Mouse (Mus musculus) left cerebral cortex, adult 18-20 months (tissue): ENCODE results near the gene Yy2. TPM values are rescaled to one million over a fixed set of nuclear protein-coding genes. Genes with fewer than 3 reads are reported as not detected.
A peak's percentile ranks its signal among the peaks of the same experiment; 100 is the strongest.

ENCODE experiments used
- DNase-seq, 2 experiments: peaks; one replicate each; pipeline ENCODE4 v3.0.0; 2021 to 2022; ENCODE audit warnings: low spot score in 2 of 2, mixed read lengths in 1 of 2
- long read RNA-seq, 2 experiments: library from polyadenylated mRNA; stranded (forward); transcript quantifications; one replicate each; pipeline ENCODE4 v2.0.0; 2021
- total RNA-seq, 2 experiments: library from RNA; stranded (reverse); gene quantifications; 2 replicates each; pipeline ENCODE4 v1.2.3; 2021

Yy2 gene
- total RNA-seq = not detected
- long read RNA-seq, experiment 1 = 0 reads
- long read RNA-seq, experiment 2 = 0 reads

DNA sequence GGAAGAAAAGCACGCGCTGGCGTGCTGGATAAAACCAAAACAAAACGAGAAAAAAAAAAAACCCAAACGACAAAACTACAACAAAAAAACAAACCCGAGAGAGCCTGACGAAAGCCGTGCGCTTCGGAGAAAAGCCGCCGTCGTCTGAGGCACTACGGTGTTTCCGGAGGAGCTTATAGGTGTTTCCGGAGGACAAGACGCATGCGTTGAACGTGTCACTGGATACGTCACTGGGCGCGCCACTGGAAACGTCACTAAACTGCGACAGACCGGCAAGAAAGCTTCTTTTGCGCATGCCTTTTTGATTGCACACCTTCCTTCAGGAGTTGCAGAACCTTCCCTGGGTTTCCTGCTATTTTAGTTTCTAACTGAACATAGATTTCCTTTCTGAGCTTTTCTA is at the start of gene Yy2:
TSS of gene Yy2 (minus strand) at position 146 of the 400 bp plus-strand sequence.
- DNase-seq = no peak

DNA sequence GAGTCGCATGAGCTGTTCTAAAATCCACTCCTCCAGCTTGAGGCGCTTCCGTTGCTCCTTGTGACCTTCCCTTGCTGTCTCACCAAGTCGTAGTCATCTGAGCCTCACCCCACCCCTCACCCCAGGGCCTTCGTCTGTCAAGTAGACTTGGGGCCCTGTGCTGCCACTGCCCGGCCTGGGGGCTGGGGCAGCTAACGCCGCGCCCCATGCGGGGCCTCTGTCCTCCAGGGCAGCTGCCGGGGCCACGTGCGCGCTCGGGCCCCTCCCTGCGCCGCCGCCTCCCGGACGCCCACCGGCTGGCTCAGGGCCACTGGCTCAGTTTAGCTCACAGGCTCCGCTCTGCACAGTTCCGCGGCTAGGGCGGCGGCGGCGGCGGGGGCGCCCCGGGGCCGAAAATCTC is 44.1 kb upstream of the Yy2 start:
- peak; percentile 50 to 53 for DNase-seq

DNA sequence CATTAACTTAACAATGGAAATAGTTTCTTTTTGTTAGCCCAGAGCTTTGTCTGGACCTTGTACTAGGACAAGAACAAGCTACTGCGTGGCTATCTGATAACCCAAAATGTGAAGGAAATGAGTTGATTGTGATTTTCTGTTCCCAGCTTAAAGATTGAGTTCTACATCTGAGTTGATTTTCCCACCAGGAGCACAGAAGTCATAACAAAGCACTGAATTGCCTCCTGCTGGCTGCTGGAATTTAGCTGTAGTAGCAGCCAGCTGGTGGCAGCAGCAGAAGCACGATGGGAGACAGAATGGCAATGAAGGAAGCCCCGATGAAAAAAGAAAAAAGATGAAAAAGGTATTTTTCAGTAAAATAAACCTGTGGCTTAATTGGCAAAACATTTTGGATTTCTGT is 32.7 kb upstream of the Yy2 start:
- DNase-seq = peak in 1 of 2 experiments; percentile 12

- DNase-seq = peak; percentile 28 to 39
Measured at GRCm38 (mm10) chrX:157598186-157598996, 29.6 kb upstream of the Yy2 start, which contains the start of gene Mbtps2. Gene Mbtps2 (minus strand): TSS chrX:157598715.

- DNase-seq = no peak
Measured at GRCm38 (mm10) chrX:157597585-157598185, 28.9 kb upstream of the Yy2 start.

- DNase-seq = no peak
Measured at GRCm38 (mm10) chrX:157596802-157597201, 28.0 kb upstream of the Yy2 start.

DNA sequence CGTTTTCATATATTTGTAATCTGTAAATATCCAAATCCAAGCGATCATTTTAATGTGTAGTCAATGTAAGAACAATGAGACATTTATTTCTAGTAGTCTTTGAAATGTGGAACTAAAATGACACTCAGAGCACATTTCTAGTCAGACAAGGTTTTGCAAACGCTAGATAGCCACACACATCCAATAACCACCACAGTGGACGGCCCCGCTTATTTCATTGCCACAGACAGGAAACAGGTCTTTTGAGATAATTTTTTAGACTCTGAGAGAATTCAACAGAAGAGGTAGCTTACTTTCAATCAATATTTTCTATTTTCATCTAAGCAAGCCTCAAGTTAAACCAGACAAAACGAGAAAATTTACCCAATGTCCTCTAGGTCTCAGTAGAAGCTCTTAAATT is 27.1 kb upstream of the Yy2 start:
- no peak for DNase-seq

- DNase-seq = no peak
Measured at GRCm38 (mm10) chrX:157594606-157595005, 25.8 kb upstream of the Yy2 start.

DNA sequence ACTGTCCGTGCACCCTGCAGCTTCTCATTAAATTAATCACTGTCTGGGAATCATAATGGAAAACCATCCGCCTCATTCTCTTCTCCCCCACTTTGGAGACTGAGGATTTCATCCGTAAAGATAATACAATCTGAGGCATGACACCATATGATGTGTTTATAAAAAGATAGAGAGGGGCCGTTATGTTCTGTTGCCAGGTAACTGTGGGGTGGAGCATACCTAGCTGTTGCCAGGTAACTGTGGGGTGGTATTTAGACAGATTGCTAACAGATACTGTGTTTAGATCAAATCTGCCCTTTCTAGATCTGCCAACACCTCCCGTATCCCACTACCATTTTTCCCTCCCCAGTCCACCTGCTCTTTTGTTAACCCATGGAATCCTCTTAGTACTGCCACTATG is 18.2 kb upstream of the Yy2 start:
- DNase-seq = no peak

- no peak for DNase-seq
Measured at GRCm38 (mm10) chrX:157586397-157586796, 17.6 kb upstream of the Yy2 start.

DNA sequence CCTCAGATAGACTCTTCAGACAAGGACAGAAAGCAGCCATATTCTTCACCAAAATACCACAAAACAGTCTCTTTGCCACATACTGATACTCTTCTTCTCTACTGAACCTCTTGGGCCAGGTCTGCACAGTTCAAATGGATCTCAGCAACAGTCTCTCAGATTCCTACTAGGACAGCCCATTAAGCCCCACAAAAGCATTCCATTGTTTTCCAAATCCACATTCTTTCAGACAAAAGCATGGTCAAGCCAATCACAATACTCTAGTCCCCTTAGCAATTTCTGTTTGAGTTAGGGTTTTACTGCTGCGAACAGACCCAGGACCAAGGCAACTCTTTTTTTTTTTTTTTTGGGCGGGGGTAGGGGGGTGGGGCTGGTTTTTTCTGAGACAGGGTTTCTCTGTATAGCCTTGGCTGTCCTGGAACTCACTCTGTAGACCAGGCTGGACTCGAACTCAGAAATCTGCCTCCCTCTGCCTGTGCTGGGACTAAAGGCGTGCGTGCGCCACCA is 10.4 kb upstream of the Yy2 start:
- no peak for DNase-seq

DNA sequence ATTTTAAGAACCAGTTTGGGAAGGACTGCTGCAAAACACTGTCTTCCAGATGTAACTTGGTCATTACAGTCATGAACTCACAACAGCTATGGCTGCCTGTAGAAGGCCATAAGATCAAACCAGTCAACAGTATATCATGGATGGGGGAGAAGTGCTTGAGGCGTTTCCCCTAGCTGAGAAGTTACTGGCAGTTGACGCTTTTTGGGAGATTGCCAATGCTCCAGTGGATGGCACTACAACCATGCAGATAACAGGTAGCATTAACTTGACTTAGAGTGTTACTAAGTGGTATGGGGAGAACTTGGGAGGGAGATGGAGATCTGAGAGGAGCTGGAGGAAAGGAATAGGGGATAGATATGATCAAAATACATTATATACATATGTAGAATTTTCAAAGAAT is 5.9 kb upstream of the Yy2 start:
- DNase-seq = no peak

DNA sequence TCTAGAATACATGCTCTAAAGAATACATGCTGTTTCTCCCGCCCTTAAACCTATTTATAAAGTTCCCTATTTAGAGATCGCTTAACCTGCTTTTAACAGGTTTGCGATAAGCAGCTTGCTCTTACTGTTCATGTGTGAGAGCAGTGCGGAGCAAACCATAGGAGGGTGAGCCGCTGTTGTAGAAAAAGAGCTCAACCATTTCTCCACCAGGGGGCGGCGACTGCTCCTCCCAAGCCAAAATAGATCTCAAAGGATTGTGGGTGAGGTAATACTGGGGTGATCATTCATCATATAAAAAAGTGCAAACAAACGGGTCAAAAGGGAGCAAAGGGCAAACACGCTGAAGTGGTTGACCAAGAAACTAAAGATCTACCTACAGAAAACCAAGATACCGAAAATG is 5.0 kb downstream of the Yy2 start:
- no peak for DNase-seq

- no peak for DNase-seq
Measured at GRCm38 (mm10) chrX:157547082-157547481, 21.7 kb downstream of the Yy2 start.

Other genes starting within 250 kb of the Yy2 start
- gene Phex, start 153.7 kb downstream of the Yy2 start, total RNA-seq = under 1 TPM; 0.59 to 0.79 TPM
- gene Sms, start 76.7 kb downstream of the Yy2 start, total RNA-seq = 10 to 100 TPM; 71.8 to 75.7 TPM
- 10 to 100 TPM; 28.9 to 32.1 TPM for gene Mbtps2, start 29.7 kb upstream of the Yy2 start, total RNA-seq
- not detected for gene Smpx, start 129.9 kb upstream of the Yy2 start, total RNA-seq
- gene Klhl34, start 249.4 kb upstream of the Yy2 start, total RNA-seq = under 1 TPM in 1 of 2 experiments, not detected in 1; 0.16 TPM